Mouse (Mus musculus): ENCODE measurements around the gene Adk. TPM values are rescaled to one million over a fixed set of nuclear protein-coding genes. Genes with fewer than 3 reads are reported as not detected.

The Adk gene
- total and polyA plus RNA-seq, 3 experiments, result 69.0 to 479 (median 102) TPM

DNA sequence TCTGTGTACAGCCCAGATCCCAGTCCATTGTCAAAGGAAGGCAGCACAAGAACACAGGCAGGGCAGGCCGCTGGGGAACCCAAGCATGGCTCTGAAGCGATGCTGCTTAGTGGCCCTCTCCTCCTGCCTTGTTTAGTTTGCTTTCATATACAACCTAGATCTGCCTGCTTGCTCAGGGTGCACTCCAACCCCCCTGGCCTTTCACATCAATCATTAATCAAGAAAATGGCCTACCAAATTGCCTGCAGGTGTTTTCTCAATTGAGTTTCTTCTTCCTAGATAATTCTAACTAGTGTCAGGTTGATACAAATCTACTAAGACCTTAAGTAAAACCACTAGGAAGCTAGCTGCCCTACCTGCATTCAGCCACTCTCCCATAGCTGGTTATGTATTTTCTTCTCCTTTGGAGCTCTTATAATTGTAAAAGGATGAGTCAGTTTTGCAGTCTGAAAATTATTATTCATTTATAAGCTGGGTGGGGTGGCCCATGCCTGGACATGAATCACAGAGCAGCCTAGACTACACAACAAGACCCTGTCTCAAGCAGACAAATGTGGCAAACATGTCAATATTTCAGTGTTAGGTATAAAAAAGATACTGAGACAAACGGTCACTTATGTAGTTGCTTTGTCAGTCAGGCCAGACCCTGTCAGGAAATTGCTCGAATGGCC lies 35.2 kb downstream of the Adk start:
- H3K9me3 ChIP-seq (replicated peaks; ENCODE audit: insufficient read depth, low read length), result no peaks in the 10 kb centered on the region
- H3K27ac ChIP-seq (ENCODE audit: control insufficient read depth, low read depth, low read length), result no peak overlapping the region
- H3K4me1 ChIP-seq (ENCODE audit: control insufficient read depth in 1 of 2, insufficient read depth in 2 of 2, low read length in 2 of 2), result peaks cover 14 to 17% of the 10 kb centered on the region in 2 experiments
- no peak for TF ChIP-seq MYC (IDR thresholded peaks at IDR 0.05; ENCODE audit: low read depth, low read length)
- H3K9ac ChIP-seq (ENCODE audit: control insufficient read depth, low read depth, low read length, poor library complexity, severe bottlenecking), result no peak overlapping the region
- peaks cover 0 to 33% of the 10 kb centered on the region in 2 experiments; a peak in 3 of 4 replicates for H3K36me3 ChIP-seq (ENCODE audit: control insufficient read depth in 1 of 2, insufficient read depth in 2 of 2, low read length in 2 of 2)
- H3K27me3 ChIP-seq (ENCODE audit: control insufficient read depth in 1 of 2, insufficient read depth in 2 of 2, low read length in 2 of 2), result no peaks in the 10 kb centered on the region
- no peak overlapping the region for H3K4me3 ChIP-seq (ENCODE audit: control insufficient read depth in 1 of 2, insufficient read depth in 1 of 2, low read depth in 2 of 2, low read length in 2 of 2)
- DNase-seq (ENCODE audit: low read depth, low spot score), result no peak
- H3K79me2 ChIP-seq (ENCODE audit: control insufficient read depth, insufficient read depth, low read length, poor library complexity), result no peaks in the 10 kb centered on the region; the same call in 1 of the 2 replicates

DNA sequence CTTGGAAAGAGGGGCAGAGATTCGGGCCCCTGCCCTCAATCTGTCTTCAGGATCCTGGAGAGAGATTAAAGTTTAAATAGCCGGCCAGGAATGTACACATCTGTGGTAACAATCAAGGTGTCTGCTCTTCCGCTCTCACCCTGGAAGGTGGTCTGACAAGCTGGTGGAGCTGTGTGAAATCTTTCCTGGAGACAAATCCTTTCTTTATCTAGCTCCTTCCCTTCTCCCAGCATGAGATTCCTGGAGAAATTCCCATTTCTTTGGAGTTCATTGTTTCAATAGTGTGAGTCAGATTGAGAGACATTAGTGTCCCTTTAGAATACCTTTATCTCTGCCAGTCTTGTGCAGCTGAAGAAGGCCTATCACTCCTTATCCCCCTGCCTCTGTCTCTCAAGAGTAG lies 36.4 kb downstream of the Adk start:
- no peak for DNase-seq (ENCODE audit: low read depth, low spot score)
- TF ChIP-seq GATA1 (IDR thresholded peaks at IDR 0.05; ENCODE audit: low read depth, low read length), result 0 out of 2 replicates have a peak, but pooled peaks have one; percentile 14
- TF ChIP-seq GABPA (IDR thresholded peaks at IDR 0.05; ENCODE audit: low read depth, low read length), result no peak
- Histone ChIP-seq H3K4me1 (ENCODE audit: control insufficient read depth in 1 of 2, insufficient read depth in 2 of 2, low read length in 2 of 2) (peaks cover 10 to 17% of the 10 kb centered on the region in 2 experiments), H3K4me3 (ENCODE audit: control insufficient read depth in 1 of 2, insufficient read depth in 1 of 2, low read depth in 2 of 2, low read length in 2 of 2) (no peak overlapping the region), H3K79me2 (ENCODE audit: control insufficient read depth, insufficient read depth, low read length, poor library complexity) (no peaks in the 10 kb centered on the region; the same call in 1 of the 2 replicates), H3K27me3 (ENCODE audit: control insufficient read depth in 1 of 2, insufficient read depth in 2 of 2, low read length in 2 of 2) (no peaks in the 10 kb centered on the region), H3K9me3 (replicated peaks; ENCODE audit: insufficient read depth, low read length) (no peaks in the 10 kb centered on the region), H3K9ac (ENCODE audit: control insufficient read depth, low read depth, low read length, poor library complexity, severe bottlenecking) (no peak overlapping the region), H3K27ac (ENCODE audit: control insufficient read depth, low read depth, low read length) (no peak overlapping the region), H3K36me3 (ENCODE audit: control insufficient read depth in 1 of 2, insufficient read depth in 2 of 2, low read length in 2 of 2) (peaks cover 8 to 33% of the 10 kb centered on the region in 2 experiments)

DNA sequence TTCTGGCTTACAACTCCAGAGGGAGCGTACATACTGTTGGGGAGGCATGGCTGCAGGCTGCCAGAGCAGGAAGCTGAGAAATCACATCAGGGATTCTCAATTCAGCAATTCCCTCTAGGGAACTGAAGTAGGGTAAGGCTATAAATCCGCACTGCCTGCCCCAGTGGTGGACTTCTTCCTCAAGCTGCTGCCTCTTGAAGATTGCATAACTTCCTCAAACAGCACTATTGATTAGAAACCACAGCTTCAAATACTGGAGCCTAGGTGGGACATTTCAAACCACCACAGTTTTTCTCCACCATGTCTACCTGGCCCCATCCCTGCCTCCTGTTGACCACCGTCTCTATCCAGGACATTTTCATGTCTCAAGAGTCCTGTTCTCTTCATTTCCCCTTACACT lies 38.0 kb downstream of the Adk start:
- no peaks in the 10 kb centered on the region for H3K9me3 ChIP-seq (replicated peaks; ENCODE audit: insufficient read depth, low read length)
- H3K36me3 ChIP-seq (ENCODE audit: control insufficient read depth in 1 of 2, insufficient read depth in 2 of 2, low read length in 2 of 2), result peaks cover 8 to 25% of the 10 kb centered on the region in 2 experiments
- DNase-seq (ENCODE audit: low read depth, low spot score), result peak; percentile 77
- no peaks in the 10 kb centered on the region for H3K27me3 ChIP-seq (ENCODE audit: control insufficient read depth in 1 of 2, insufficient read depth in 2 of 2, low read length in 2 of 2)
- H3K9ac ChIP-seq (ENCODE audit: control insufficient read depth, low read depth, low read length, poor library complexity, severe bottlenecking), result no peak overlapping the region
- peaks cover 8 to 14% of the 10 kb centered on the region in 2 experiments for H3K4me1 ChIP-seq (ENCODE audit: control insufficient read depth in 1 of 2, insufficient read depth in 2 of 2, low read length in 2 of 2)
- no peaks in the 10 kb centered on the region for H3K79me2 ChIP-seq (ENCODE audit: control insufficient read depth, insufficient read depth, low read length, poor library complexity)
- no peak overlapping the region for H3K27ac ChIP-seq (ENCODE audit: control insufficient read depth, low read depth, low read length)
- TF ChIP-seq RCOR1 (IDR thresholded peaks at IDR 0.05; ENCODE audit: low read depth, low read length) (peak; percentile 89), ELF1 (IDR thresholded peaks at IDR 0.05; ENCODE audit: low read depth, low read length) (peak; percentile 53; the same call in 1 of the 2 replicates), TAL1 (IDR thresholded peaks at IDR 0.05; ENCODE audit: low read length) (peak; percentile 68), EP300 (IDR thresholded peaks at IDR 0.05; ENCODE audit: low read depth in 1 of 2, low read length in 2 of 2) (peak; percentile 81 to 84), USF1 (IDR thresholded peaks at IDR 0.05; ENCODE audit: low read depth, low read length) (no peak), TBP (IDR thresholded peaks at IDR 0.05; ENCODE audit: low read depth, low read length) (peak; percentile 91), TCF12 (IDR thresholded peaks at IDR 0.05; ENCODE audit: low read depth, low read length) (peak; percentile 66), GATA1 (IDR thresholded peaks at IDR 0.05; ENCODE audit: low read depth, low read length) (peak; percentile 80), GABPA (IDR thresholded peaks at IDR 0.05; ENCODE audit: low read depth, low read length) (no peak), BHLHE40 (IDR thresholded peaks at IDR 0.05; ENCODE audit: borderline replicate concordance, low read depth, low read length) (no peak), CHD1 (IDR thresholded peaks at IDR 0.05; ENCODE audit: low read depth, low read length) (no peak)
- no peak overlapping the region for H3K4me3 ChIP-seq (ENCODE audit: control insufficient read depth in 1 of 2, insufficient read depth in 1 of 2, low read depth in 2 of 2, low read length in 2 of 2)
